Mouse (Mus musculus) CH12.LX (cell line): ENCODE data around the gene Dnajb13. TPM values are rescaled to one million over a fixed set of nuclear protein-coding genes. Genes with fewer than 3 reads are reported as not detected.

Experiments used
- DNase-seq: peaks from one replicate; pipeline ENCODE4 v3.0.0-alpha.2; 2013; ENCODE audit errors: extremely low read depth
- H3K27ac ChIP-seq: 2 replicates; pipeline ENCODE4 v1.5.1; 2012; ENCODE audit warnings: low read depth, mild to moderate bottlenecking, control low read depth, moderate library complexity; ENCODE audit not compliant: insufficient read depth
- H3K27me3 ChIP-seq: replicated peaks from 2 replicates; pipeline ENCODE3; 2012; ENCODE audit warnings: inconsistent platforms
- H3K36me3 ChIP-seq, 2 experiments: replicated peaks in 1 of 2; 2 replicates each; pipeline versions ENCODE3 to v1.6.1; 2012; ENCODE audit warnings: inconsistent platforms in 1 of 2, low read length in 1 of 2, mild to moderate bottlenecking in 1 of 2, mixed read lengths in 1 of 2, moderate library complexity in 1 of 2; ENCODE audit not compliant: control insufficient read depth in 1 of 2, insufficient read depth in 1 of 2
- H3K4me1 ChIP-seq, 2 experiments: 2 replicates each; pipeline ENCODE4 v1.6.1; 2012; ENCODE audit warnings: inconsistent platforms in 1 of 2, moderate library complexity in 1 of 2; ENCODE audit not compliant: insufficient read depth in 2 of 2, control insufficient read depth in 1 of 2
- H3K4me2 ChIP-seq: 2 replicates; pipeline ENCODE4 v1.6.1; 2012; ENCODE audit warnings: low read depth, mild to moderate bottlenecking, control low read depth; ENCODE audit not compliant: poor library complexity, insufficient read depth, severe bottlenecking
- H3K4me3 ChIP-seq, 3 experiments: fragments of 150-350 bp in 1 of 3; sonication (generic) in 1 of 3; replicated peaks in 1 of 3; 2 replicates each; pipeline versions ENCODE3 to v1.5.1; 2011 to 2012; ENCODE audit warnings: low read depth in 2 of 3, low read length in 2 of 3, mild to moderate bottlenecking in 2 of 3, moderate library complexity in 2 of 3, control low read depth in 1 of 3, improper control_type of control experiment in 1 of 3, inconsistent platforms in 1 of 3, mixed read lengths in 1 of 3; ENCODE audit not compliant: poor library complexity in 1 of 3
- H3K79me2 ChIP-seq: replicated peaks from 2 replicates; pipeline ENCODE4 v1.6.1; 2012; ENCODE audit warnings: mild to moderate bottlenecking, moderate library complexity; ENCODE audit not compliant: control insufficient read depth, poor library complexity, insufficient read depth, severe bottlenecking; ENCODE audit errors: extremely low read depth
- H3K9ac ChIP-seq: 2 replicates; pipeline ENCODE4 v1.6.1; 2012; ENCODE audit warnings: low read depth, mild to moderate bottlenecking, control low read depth, moderate library complexity; ENCODE audit not compliant: insufficient read depth
- H3K9me3 ChIP-seq: replicated peaks from 2 replicates; pipeline ENCODE3; 2012; ENCODE audit warnings: low read length, inconsistent platforms, mixed read lengths
- BHLHE40 ChIP-seq: IDR thresholded peaks from 2 replicates; pipeline ENCODE4 v1.6.1; 2011; ENCODE audit warnings: mild to moderate bottlenecking, low read depth, low read length, improper control_type of control experiment
- CHD1 ChIP-seq: IDR thresholded peaks from 2 replicates; pipeline ENCODE4 v1.6.1; 2012; ENCODE audit warnings: low read depth, low read length, improper control_type of control experiment, inconsistent platforms
- CHD2 ChIP-seq: IDR thresholded peaks from 2 replicates; pipeline ENCODE4 v1.6.1; 2011; ENCODE audit warnings: low read length, improper control_type of control experiment
- E2F4 ChIP-seq: IDR thresholded peaks from 2 replicates; pipeline ENCODE4 v1.6.1; 2011; ENCODE audit warnings: low read depth, low read length, improper control_type of control experiment; ENCODE audit not compliant: insufficient replicate concordance
- ELF1 ChIP-seq: IDR thresholded peaks from 2 replicates; pipeline ENCODE4 v1.6.1; 2014; ENCODE audit warnings: low read depth, mild to moderate bottlenecking, inconsistent platforms, low read length, improper control_type of control experiment
- EP300 ChIP-seq: IDR thresholded peaks from 2 replicates; pipeline ENCODE4 v1.6.1; 2011; ENCODE audit warnings: low read length, improper control_type of control experiment
- ETS1 ChIP-seq: conservative IDR thresholded peaks from 2 replicates; pipeline ENCODE4 v1.6.1; 2012; ENCODE audit warnings: low read depth, mild to moderate bottlenecking, inconsistent platforms, low read length, improper control_type of control experiment, moderate library complexity
- HCFC1 ChIP-seq: IDR thresholded peaks from 2 replicates; pipeline ENCODE4 v1.6.1; 2012; ENCODE audit warnings: low read depth, mild to moderate bottlenecking, inconsistent platforms, low read length, improper control_type of control experiment
- JUND ChIP-seq: conservative IDR thresholded peaks from 2 replicates; pipeline ENCODE4 v1.6.1; 2011; ENCODE audit warnings: low read depth, low read length, improper control_type of control experiment
- KAT2A ChIP-seq: IDR thresholded peaks from 2 replicates; pipeline ENCODE4 v1.6.1; 2012; ENCODE audit warnings: low read length, improper control_type of control experiment, inconsistent platforms; ENCODE audit not compliant: insufficient replicate concordance
- MAFK ChIP-seq: IDR thresholded peaks from 2 replicates; pipeline ENCODE4 v1.6.1; 2011; ENCODE audit warnings: low read length, improper control_type of control experiment; ENCODE audit not compliant: insufficient replicate concordance
- MEF2A ChIP-seq: IDR thresholded peaks from 2 replicates; pipeline ENCODE4 v1.6.1; 2014; ENCODE audit warnings: low read depth, mild to moderate bottlenecking, inconsistent platforms, low read length, improper control_type of control experiment, borderline replicate concordance
- MXI1 ChIP-seq: IDR thresholded peaks from 2 replicates; pipeline ENCODE4 v1.6.1; 2011; ENCODE audit warnings: mild to moderate bottlenecking, low read depth, low read length, improper control_type of control experiment
- MYC ChIP-seq: IDR thresholded peaks from 2 replicates; pipeline ENCODE4 v1.6.1; 2011; ENCODE audit warnings: low read depth, mild to moderate bottlenecking, improper control_type of control experiment, low read length
- PAX5 ChIP-seq: IDR thresholded peaks from 2 replicates; pipeline ENCODE4 v1.6.1; 2012; ENCODE audit warnings: low read length, inconsistent platforms, mixed read lengths
- POLR2A ChIP-seq: IDR thresholded peaks from 2 replicates; pipeline ENCODE4 v1.6.1; 2011; ENCODE audit warnings: low read depth, mild to moderate bottlenecking, improper control_type of control experiment, low read length
- POLR2AphosphoS2 ChIP-seq: IDR thresholded peaks from 2 replicates; pipeline ENCODE4 v1.6.1; 2011; ENCODE audit warnings: low read depth, low read length, improper control_type of control experiment
- RAD21 ChIP-seq: IDR thresholded peaks from 2 replicates; pipeline ENCODE4 v1.6.1; 2011; ENCODE audit warnings: low read depth, mild to moderate bottlenecking, low read length, improper control_type of control experiment, moderate library complexity
- RCOR1 ChIP-seq: conservative IDR thresholded peaks from 2 replicates; pipeline ENCODE4 v1.6.1; 2012; ENCODE audit warnings: low read depth, mild to moderate bottlenecking, inconsistent platforms, low read length, improper control_type of control experiment
- SIN3A ChIP-seq: IDR thresholded peaks from 2 replicates; pipeline ENCODE4 v1.6.1; 2012; ENCODE audit warnings: low read length, improper control_type of control experiment, inconsistent platforms
- SMC3 ChIP-seq: IDR thresholded peaks from 2 replicates; pipeline ENCODE4 v1.6.1; 2011; ENCODE audit warnings: low read depth, low read length, improper control_type of control experiment
- TBP ChIP-seq: conservative IDR thresholded peaks from 2 replicates; pipeline ENCODE4 v1.6.1; 2011; ENCODE audit warnings: low read depth, low read length, improper control_type of control experiment
- TCF12 ChIP-seq: IDR thresholded peaks from 2 replicates; pipeline ENCODE4 v1.6.1; 2014; ENCODE audit warnings: low read depth, mild to moderate bottlenecking, inconsistent platforms, low read length, improper control_type of control experiment
- UBTF ChIP-seq: IDR thresholded peaks from 2 replicates; pipeline ENCODE4 v1.6.1; 2012; ENCODE audit warnings: low read depth, mild to moderate bottlenecking, inconsistent platforms, low read length, improper control_type of control experiment, moderate library complexity
- USF2 ChIP-seq: conservative IDR thresholded peaks from 2 replicates; pipeline ENCODE4 v1.6.1; 2011; ENCODE audit warnings: low read depth, low read length, improper control_type of control experiment
- ZKSCAN1 ChIP-seq: IDR thresholded peaks from 2 replicates; pipeline ENCODE4 v1.6.1; 2012; ENCODE audit warnings: low read depth, inconsistent platforms, low read length, improper control_type of control experiment, borderline replicate concordance
- dilution Hi-C: fragments of 300-500 bp; cut with MboI; formaldehyde crosslinking; loops from 2 replicates; pipeline ENCODE4 v1.14.3; 2020; ENCODE audit warnings: low sequenced_read_pairs; ENCODE audit not compliant: extremely low pct_unique_long_range_greater_than_20kb, extremely low pct_ligation_motif_present
- in situ Hi-C: fragments of 300-500 bp; cut with MboI; formaldehyde crosslinking; loops from 3 replicates; pipeline ENCODE4 v1.14.3; 2019; ENCODE audit warnings: low sequenced_read_pairs, low pct_ligation_motif_present, low pct_unique_long_range_greater_than_20kb, mixed read lengths
- polyA plus RNA-seq: library from polyadenylated mRNA; unstranded; fragments of >175 nt; gene quantifications from 2 replicates; pipeline ENCODE4 v1.2.1, GENCODE M21; 2012; ENCODE audit warnings: low read depth; ENCODE audit not compliant: insufficient read length
- total RNA-seq, 2 experiments: library from RNA; depleted of rRNA; stranded (reverse); fragments of 300-350 nt in 1 of 2; fragments of >200 nt in 1 of 2; gene quantifications; 2 replicates each; pipeline ENCODE4 v1.2.3; 2012 to 2014

Dnajb13 gene
- total and polyA plus RNA-seq, 3 experiments = 13.9 to 32.0 (median 15.6) TPM

DNA sequence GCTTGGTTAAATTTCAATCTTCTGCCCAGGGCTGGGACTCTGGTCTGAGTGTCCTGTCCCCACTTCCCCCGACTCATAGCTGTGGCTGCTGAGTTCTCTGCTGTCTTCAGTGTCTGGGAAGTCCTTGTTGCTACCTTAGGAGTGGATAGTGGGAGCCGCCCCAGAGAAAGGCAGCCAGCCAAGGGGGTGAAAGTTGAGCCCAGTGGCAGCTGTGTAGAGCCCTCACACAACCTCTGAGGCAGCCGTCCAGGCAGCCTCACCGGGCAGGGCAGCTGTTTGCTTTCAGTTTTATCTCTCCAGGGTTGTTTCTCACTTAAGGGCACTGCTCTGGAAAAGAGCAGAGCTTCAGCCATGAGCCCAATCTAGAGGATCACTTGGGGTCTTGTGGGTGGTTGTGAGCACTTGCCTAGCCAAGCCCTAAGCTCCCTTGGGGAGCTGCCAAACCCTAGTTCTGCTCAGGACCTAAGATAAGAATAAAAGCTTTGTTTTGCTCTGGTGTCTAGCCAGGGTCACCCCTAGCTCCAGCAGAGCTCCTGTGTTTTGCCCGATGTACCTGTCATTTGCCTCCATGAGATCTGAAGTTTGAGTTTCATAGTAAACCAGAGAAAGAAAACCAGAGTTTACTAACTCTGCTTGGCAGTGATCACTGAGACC is 49.0 kb downstream of the Dnajb13 start:
- Histone ChIP-seq H3K9ac (no peak overlapping the region), H3K9me3 (no peaks in the 10 kb centered on the region), H3K4me2 (no peak overlapping the region), H3K27ac (no peak overlapping the region), H3K79me2 (no peaks in the 10 kb centered on the region), H3K4me1 (peaks cover 0 to 11% of the 10 kb centered on the region in 2 experiments; a peak in 2 of 4 replicates), H3K27me3 (no peaks in the 10 kb centered on the region), H3K36me3 (peaks cover 22 to 93% of the 10 kb centered on the region in 2 experiments), H3K4me3 (no peak overlapping the region)
- no peak for DNase-seq
- dilution Hi-C loops = no loop called here
- in situ Hi-C loops = no loop called here
- TF ChIP-seq POLR2AphosphoS2 = no peak
- TF ChIP-seq PAX5 = no peak
- no peak for TF ChIP-seq EP300
- TF ChIP-seq CHD2 = no peak
- TF ChIP-seq E2F4 = no peak
- TF ChIP-seq ZKSCAN1 = no peak
- TF ChIP-seq SIN3A = no peak
- no peak for TF ChIP-seq TBP
- TF ChIP-seq CHD1 = no peak
- no peak for TF ChIP-seq HCFC1
- no peak for TF ChIP-seq JUND
- no peak for TF ChIP-seq BHLHE40
- TF ChIP-seq MEF2A = no peak
- no peak for TF ChIP-seq UBTF
- no peak for TF ChIP-seq RCOR1
- no peak for TF ChIP-seq SMC3
- TF ChIP-seq ELF1 = no peak

DNA sequence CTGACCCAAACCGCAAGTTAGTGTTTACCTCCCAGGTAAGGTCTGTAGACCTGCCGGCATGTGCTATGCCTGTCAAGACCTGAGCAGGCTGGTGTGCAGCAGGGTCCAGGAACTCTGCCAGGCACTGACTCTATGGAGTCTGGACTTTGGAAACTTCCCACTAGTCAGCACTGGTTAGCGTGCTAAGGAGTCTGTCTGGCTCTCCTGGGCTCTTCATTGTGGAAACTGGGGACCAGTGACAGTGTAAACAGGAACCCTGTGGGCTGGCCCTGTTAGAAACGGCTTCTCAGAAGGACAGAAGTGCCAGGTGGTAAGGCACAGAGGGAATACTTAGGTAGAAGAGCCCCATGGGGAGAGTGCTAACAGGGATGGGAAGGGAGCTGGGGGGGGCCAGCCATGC is 49.5 kb downstream of the Dnajb13 start:
- no peaks in the 10 kb centered on the region for H3K9me3 ChIP-seq
- peaks cover 0 to 17% of the 10 kb centered on the region in 2 experiments; a peak in 2 of 4 replicates for H3K4me1 ChIP-seq
- no peak overlapping the region for H3K9ac ChIP-seq
- dilution Hi-C loops = no loop called here
- H3K27me3 ChIP-seq = no peaks in the 10 kb centered on the region
- H3K27ac ChIP-seq = no peak overlapping the region
- no peak overlapping the region for H3K4me2 ChIP-seq
- no peak for DNase-seq
- no peaks in the 10 kb centered on the region for H3K79me2 ChIP-seq
- H3K36me3 ChIP-seq = peaks cover 22 to 92% of the 10 kb centered on the region in 2 experiments
- H3K4me3 ChIP-seq = no peak overlapping the region
- TF ChIP-seq USF2 = no peak
- no peak for TF ChIP-seq MAFK
- no peak for TF ChIP-seq ETS1
- no peak for TF ChIP-seq RAD21
- TF ChIP-seq UBTF = no peak
- TF ChIP-seq KAT2A = no peak
- TF ChIP-seq ZKSCAN1 = no peak
- TF ChIP-seq TCF12 = no peak
- no peak for TF ChIP-seq MYC
- TF ChIP-seq EP300 = no peak
- no peak for TF ChIP-seq SMC3
- TF ChIP-seq BHLHE40 = no peak
- no peak for TF ChIP-seq POLR2AphosphoS2
- no peak for TF ChIP-seq ELF1
- TF ChIP-seq PAX5 = no peak
- TF ChIP-seq JUND = no peak
- no peak for TF ChIP-seq POLR2A
- TF ChIP-seq MXI1 = no peak
- TF ChIP-seq SIN3A = no peak
- in situ Hi-C loops = no loop called here
